Mouse (Mus musculus) liver, embryonic 16.5 days (tissue): ENCODE measurements around the gene Sap18b. TPM values are rescaled to one million over a fixed set of nuclear protein-coding genes. Genes with fewer than 3 reads are reported as not detected.

ENCODE experiments used
- polyA plus RNA-seq: library from polyadenylated mRNA; unstranded; fragments of >200 nt; fragmentation: Nextera tagmentation; extraction: Ambion mirVana; gene quantifications from 2 replicates; pipeline ENCODE4 v1.2.1, GENCODE M21; 2015

Gene Sap18b
- polyA plus RNA-seq, 1 experiment from 2014 or later = 180 TPM

Other genes with a start within 250 kb of the Sap18b start
- gene Prss54, start 249.0 kb upstream of the Sap18b start, polyA plus RNA-seq = not detected in 2 replicates
- gene Gins3, start 191.9 kb upstream of the Sap18b start, polyA plus RNA-seq = 7.8 and 7.9 TPM in 2 replicates
- 0.63 and 1.0 TPM in 2 replicates for gene Ndrg4, start 148.4 kb upstream of the Sap18b start, polyA plus RNA-seq
- gene Setd6, start 109.5 kb upstream of the Sap18b start, polyA plus RNA-seq = 12.4 and 13.6 TPM in 2 replicates
- gene Cnot1, start 17.9 kb upstream of the Sap18b start, polyA plus RNA-seq = 29.6 and 30.6 TPM in 2 replicates
- 7.8 and 9.8 TPM in 2 replicates for gene Slc38a7, start 28.2 kb downstream of the Sap18b start, polyA plus RNA-seq
- gene Got2, start 63.2 kb downstream of the Sap18b start, polyA plus RNA-seq = 254 and 279 TPM in 2 replicates